Mouse (Mus musculus) ovary, postnatal 10 days (tissue): ENCODE results near the gene Trabd2b.

ENCODE experiments used
- DNase-seq: peaks from one replicate; pipeline ENCODE4 v3.0.0; 2022; ENCODE audit warnings: low spot score

Gene Trabd2b

DNA sequence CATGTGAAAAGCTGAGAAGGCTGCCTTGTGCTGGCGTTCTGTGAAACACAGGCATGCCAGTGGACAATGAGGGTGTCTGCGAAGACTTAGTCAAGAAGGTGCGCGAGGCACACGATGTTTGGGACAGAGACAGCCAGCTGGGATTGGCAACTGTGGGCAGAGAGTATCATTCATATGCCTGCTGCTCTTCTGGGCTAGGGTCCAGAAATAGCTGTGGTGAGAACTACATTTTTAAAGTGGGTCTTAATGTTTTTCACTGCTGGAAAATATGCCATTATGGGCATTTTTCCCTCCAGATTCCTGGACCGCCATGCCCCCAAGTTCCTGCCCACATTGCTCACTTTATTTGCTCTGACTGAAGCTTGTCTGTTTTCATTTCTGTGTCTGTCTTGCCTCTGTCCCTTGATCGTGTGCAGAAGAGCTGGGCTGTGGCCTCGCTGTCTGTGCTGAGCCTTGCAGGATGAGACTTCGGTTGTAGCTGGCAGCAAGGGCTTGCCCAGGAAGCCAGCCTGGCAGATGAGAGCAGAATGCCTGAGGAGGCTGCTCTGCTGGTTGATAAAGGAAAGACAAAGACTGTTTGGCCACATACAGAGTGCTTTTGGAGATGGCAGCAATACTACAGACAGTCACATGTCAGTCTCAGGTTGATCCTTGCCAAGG is 42.0 kb downstream of the Trabd2b start:
- no peak for DNase-seq

DNA sequence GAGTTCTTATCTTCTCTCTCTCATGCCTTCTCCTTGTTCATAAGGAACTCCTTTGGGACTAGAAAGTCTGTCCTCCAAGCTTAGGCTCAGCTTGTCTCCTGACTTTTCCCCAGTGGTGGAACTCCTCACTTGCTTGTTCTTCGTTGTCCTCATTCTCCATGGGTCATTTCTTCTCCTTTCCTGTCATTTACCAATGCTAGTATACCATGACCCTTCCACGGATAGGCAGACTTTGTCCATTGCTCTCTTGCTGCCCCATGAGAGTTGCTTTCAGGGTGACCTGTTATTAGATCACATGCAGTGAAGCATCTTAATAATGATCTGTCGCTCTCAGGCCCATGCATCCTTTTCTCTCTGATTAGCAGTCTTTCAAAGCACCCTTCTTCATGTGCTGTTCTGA is 46.6 kb downstream of the Trabd2b start:
- no peak for DNase-seq

DNA sequence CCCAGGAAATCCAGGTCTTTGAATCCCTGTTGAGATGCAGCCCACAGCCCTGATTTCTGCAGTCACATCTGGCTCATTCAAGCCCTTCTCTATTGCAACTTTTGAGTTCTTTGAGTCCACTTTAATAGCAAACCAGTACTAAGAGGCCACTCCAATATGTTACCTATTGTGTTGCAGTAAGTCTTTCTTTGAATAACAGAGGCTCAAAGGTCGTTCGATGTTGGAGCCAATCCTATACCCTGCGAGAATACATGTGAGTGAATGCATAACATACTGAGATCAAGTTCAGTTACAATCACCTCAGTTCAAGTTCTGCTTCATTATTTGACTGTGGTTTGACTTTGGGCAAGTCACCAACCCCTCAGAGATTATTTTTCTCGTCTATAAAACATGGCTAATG is 47.5 kb downstream of the Trabd2b start:
- DNase-seq: no peak

DNA sequence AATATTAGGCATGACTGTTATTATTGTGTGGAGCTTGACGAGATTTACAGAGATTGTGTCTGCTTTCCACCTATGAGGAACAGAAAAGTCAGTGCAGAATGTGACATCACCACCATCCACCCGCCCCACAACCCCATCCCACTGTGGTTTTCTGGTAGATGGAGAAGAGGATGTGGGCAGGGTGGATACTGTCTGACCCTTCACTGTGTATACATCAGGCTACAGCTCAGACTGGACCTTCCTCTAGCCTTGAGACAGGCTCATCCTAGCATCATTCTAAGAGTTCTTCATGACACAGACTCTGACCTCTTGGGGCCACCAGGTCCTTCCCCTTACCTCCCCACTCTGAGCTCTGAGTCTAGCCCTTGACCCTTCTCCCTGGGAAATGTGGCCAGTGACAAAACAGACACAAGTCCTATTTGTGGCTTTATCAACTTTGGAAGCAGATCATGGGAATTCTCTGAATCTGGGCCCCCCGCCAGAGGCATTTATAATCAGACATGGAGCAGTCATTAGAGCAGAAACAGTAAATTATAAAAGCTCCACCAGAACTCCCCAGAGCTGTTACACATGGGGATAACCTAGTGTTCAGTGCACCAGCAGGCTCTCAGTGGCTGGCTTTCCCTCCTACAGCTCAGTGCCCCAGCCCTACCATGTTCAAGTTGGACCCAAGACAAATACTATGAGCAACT is 48.1 kb downstream of the Trabd2b start:
- no peak for DNase-seq

- DNase-seq: no peak
Observed at GRCm38 (mm10) chr4:114457111-114457510, 50.6 kb downstream of the Trabd2b start.

- DNase-seq: no peak
Observed at GRCm38 (mm10) chr4:114459591-114459990, 53.1 kb downstream of the Trabd2b start.

GRCm38 (mm10) chr4:114460401-114460800 is 53.9 kb downstream of the Trabd2b start:
- no peak for DNase-seq

GRCm38 (mm10) chr4:114461093-114461492 is 54.6 kb downstream of the Trabd2b start:
- no peak for DNase-seq

GRCm38 (mm10) chr4:114465641-114466040 is 59.1 kb downstream of the Trabd2b start:
- no peak for DNase-seq

DNA sequence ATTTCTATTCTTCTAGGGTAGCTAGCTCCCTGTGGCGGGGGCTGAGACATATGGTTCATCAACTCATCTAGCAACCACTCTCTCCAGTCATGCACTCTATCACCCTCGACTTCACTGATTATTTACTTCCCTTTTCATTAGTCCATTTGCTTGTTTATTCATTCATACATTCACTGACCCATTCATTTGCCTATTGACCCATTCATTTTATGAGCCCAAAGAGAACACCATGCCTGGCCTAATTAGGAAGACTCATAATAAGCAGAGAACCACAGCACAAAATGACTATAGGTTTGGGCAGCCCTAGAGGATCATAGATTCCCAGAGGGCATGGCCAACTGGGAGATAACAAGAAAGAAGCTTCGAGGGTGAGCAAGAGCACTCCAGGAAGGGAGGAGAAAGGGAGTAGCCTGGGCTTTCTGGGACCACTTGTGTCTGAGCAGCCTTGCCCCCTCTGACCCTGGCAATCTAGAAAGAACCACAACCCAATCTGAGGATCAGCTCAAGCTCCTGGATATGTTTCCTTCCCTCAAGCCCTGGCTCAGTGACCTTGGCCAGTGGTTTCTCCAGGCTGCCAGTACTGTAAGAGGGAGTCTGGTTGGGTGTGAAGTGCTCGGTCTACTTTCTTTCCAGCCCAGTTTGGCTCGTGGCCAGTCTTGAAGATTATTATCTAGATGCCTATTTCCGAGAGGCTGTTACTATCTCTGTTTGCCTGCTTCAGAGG is 61.0 kb downstream of the Trabd2b start:
- DNase-seq: no peak

DNA sequence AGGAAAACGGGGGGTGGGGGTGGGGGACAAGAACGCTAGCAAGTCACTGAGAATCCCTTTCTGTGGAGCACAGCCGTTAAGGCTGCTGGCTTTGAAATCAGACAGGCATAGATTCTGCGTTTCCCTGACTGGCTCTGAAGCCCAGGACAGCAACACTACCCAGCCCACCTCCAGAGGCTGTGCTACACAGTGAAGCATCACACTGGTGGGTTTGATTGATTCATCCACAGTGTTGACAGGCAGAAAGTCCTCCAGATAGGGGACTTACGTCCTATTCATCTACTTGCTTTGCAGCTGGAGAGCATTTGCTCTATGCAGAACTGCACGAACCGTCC is 61.5 kb downstream of the Trabd2b start:
- no peak for DNase-seq

DNA sequence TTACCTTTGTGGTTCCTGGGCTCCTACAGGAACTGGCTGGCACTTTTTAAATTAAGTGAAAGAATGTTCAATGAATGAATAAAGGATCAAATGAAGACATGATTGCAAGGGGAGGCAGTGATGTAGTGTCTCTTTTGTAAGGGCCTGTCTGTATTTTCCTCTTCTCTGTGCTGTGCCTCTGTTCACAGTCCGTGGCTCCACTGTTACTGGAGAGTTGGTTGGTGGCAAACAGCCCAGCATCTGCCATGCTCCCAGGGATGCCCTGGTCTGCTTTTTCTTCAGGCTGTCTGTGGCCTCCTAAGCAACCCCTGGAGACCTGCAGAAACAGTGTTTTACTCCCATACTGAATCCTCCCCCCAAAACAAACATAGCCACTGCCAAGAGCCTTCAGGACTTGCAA is 63.4 kb downstream of the Trabd2b start:
- no peak for DNase-seq

DNA sequence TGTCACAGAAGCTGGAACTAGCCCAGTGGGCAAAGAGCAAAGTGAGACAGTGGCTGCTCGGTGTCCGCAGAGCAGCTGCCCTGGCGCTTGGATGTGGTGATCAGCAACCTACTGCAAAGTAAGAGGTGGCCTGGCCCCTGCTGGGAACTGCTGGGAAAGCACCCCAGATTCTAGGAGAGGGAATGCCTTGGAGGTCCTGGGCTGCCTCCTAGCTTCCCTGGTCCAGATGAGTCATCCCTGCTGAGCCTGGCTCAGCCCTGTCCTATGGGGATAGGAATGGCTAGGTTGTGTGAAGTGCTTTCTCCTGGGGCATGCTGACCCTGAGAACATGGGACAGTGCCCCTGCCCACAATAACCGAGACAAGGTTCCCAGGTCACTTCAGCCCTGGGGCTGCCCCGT is 65.6 kb downstream of the Trabd2b start:
- DNase-seq: no peak

GRCm38 (mm10) chr4:114476316-114476715 is 69.8 kb downstream of the Trabd2b start:
- DNase-seq: no peak

- no peak for DNase-seq
Observed at GRCm38 (mm10) chr4:114477082-114477771, 70.7 kb downstream of the Trabd2b start.

DNA sequence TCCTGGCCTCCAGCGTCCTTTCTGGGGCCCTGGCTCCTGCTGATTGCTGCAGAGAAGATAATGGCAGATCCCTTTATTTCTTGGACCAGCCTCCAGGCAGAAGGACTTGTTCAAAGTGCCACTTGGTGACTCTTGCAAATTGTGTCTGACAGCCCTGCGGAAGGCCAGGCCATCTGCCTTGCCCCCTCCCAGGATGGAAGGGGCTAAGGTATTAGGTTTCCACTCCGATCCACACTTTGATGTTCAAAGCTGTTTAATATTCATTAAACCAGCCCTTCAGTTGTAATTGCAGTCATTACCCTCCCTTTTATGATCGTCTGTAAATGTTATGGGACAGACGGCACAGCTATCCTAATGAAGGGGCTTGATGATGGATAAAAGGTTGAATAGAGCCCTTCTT is 75.0 kb downstream of the Trabd2b start:
- DNase-seq: no peak

- DNase-seq: no peak
Observed at GRCm38 (mm10) chr4:114484173-114484572, 77.6 kb downstream of the Trabd2b start.

DNA sequence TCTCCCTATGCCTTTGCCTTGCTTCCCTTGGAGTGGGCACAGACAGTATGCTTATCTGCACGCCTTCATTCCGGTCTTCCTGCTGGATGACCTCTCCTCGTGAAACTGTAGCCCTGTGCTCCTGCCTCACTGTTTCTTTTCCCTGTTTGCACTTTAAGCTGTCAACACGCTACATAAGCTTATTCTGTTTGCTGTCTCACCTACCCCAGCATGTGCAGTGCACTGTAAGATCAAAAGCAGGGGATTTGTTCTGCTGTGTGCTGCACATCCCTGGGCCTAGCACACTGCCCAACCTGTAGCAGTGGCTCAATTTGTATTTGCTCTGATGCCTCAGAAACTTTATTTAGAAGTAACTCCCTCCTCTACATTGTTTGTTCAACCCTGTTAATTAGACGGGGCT is 79.5 kb downstream of the Trabd2b start:
- DNase-seq: no peak

GRCm38 (mm10) chr4:114486885-114487531 is 80.5 kb downstream of the Trabd2b start:
- no peak for DNase-seq

- DNase-seq: no peak
Observed at GRCm38 (mm10) chr4:114487701-114488100, 81.2 kb downstream of the Trabd2b start.

DNA sequence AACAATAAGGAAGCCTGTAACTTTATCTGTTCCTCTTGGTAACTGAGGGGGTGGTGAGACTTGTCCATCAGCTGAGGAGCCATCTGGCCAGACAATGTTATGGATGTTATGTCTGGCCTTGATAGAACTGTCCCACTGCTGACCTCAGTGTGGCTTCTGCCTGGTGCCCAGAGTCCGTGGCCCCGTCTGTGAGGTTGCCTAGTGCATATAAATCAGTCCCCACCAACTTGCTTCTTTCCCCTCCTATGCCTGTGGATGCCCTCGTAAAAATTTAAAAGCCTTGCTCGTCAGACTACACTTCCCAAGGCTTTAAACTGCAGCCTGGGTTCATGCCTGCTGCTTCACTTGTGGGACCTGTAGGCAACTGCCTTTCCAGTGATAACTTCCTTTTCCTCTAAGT is 85.6 kb downstream of the Trabd2b start:
- DNase-seq: no peak

- no peak for DNase-seq
Observed at GRCm38 (mm10) chr4:114494035-114494434, 87.5 kb downstream of the Trabd2b start.
